Mouse (Mus musculus): ENCODE data around the gene Dexi. TPM values are rescaled to one million over a fixed set of nuclear protein-coding genes. Genes with fewer than 3 reads are reported as not detected.

Gene Dexi
- polyA plus RNA-seq, 1 experiment from 2014 or later: 2.9 TPM

DNA sequence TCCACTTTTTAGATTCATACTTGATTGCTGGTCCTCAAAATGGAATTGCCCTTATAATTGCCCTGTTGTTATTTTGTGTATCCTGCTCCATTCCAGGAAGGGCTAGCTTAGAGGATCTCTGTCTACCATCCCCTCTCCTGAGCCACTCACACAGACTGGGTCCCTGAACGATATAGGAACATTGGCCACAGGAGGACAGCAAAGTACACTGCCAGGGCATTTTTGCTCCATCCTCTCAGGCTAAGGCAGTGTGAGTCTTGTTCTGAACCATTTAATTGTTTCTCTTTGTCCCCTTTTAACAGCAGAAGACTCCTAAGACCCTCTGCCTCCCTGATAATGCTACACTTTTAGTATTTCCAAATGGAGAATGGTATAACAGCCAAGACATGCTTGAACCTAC, 27.9 kb upstream of the Dexi start:
- H3K4me1 ChIP-seq (ENCODE audit: control insufficient read depth, insufficient read depth, low read length): no peaks in the 10 kb centered on the region
- H3K27me3 ChIP-seq (replicated peaks; ENCODE audit: control insufficient read depth, insufficient read depth, low read length): no peaks in the 10 kb centered on the region
- no peaks in the 10 kb centered on the region for H3K9me3 ChIP-seq (ENCODE audit: control insufficient read depth, low read length)
- 69% methylated on average over 1 of the region's 1 CpGs for WGBS
- no peaks in the 10 kb centered on the region for H3K36me3 ChIP-seq (ENCODE audit: control insufficient read depth, insufficient read depth, low read length)
- no peak overlapping the region for H3K4me2 ChIP-seq (ENCODE audit: low read depth, low read length)
- no peak overlapping the region for H3K9ac ChIP-seq (ENCODE audit: low read depth, low read length)
- no peak overlapping the region for H3K4me3 ChIP-seq (ENCODE audit: low read length)
- H3K27ac ChIP-seq (ENCODE audit: low read length): no peak overlapping the region
- no peak for ATAC-seq

- ATAC-seq: no peak
- no peaks in the 10 kb centered on the region for H3K4me1 ChIP-seq (ENCODE audit: control insufficient read depth, insufficient read depth, low read length)
- WGBS: 87% methylated on average over 5 of the region's 5 CpGs
- no peaks in the 10 kb centered on the region for H3K9me3 ChIP-seq (ENCODE audit: control insufficient read depth, low read length)
- no peak overlapping the region for H3K4me2 ChIP-seq (ENCODE audit: low read depth, low read length)
- H3K27ac ChIP-seq (ENCODE audit: low read length): no peak overlapping the region
- H3K4me3 ChIP-seq (ENCODE audit: low read length): no peak overlapping the region
- H3K27me3 ChIP-seq (replicated peaks; ENCODE audit: control insufficient read depth, insufficient read depth, low read length): no peaks in the 10 kb centered on the region
- H3K9ac ChIP-seq (ENCODE audit: low read depth, low read length): no peak overlapping the region
- no peaks in the 10 kb centered on the region for H3K36me3 ChIP-seq (ENCODE audit: control insufficient read depth, insufficient read depth, low read length)
Observed at GRCm38 (mm10) chr16:10569809-10570395, 27.0 kb upstream of the Dexi start.

DNA sequence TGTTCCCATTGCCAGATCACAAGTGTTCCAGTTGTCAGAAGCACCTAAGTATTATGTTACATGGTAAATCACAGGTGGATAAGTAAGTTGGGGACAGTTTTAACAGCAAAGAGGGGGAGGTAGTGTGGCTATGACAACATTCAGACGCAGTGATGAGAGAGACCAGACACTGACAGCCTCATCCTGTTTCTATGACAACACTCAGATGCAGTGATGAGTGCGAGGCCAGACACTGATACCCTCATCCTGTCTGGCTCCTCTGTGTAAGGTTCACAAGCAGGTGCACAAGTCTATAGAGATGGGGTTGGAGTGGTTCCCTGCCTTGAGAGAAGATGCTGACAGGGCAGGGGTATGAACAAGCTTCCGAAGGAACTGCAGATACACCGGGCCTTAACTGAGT, 24.3 kb upstream of the Dexi start:
- H3K27ac ChIP-seq (ENCODE audit: low read length): no peak overlapping the region
- H3K36me3 ChIP-seq (ENCODE audit: control insufficient read depth, insufficient read depth, low read length): no peaks in the 10 kb centered on the region
- H3K4me3 ChIP-seq (ENCODE audit: low read length): no peak overlapping the region
- no peaks in the 10 kb centered on the region for H3K27me3 ChIP-seq (replicated peaks; ENCODE audit: control insufficient read depth, insufficient read depth, low read length)
- H3K9ac ChIP-seq (ENCODE audit: low read depth, low read length): no peak overlapping the region
- 90% methylated on average over 4 of the region's 4 CpGs for WGBS
- no peaks in the 10 kb centered on the region for H3K4me1 ChIP-seq (ENCODE audit: control insufficient read depth, insufficient read depth, low read length)
- no peak overlapping the region for H3K4me2 ChIP-seq (ENCODE audit: low read depth, low read length)
- no peak for ATAC-seq
- H3K9me3 ChIP-seq (ENCODE audit: control insufficient read depth, low read length): no peaks in the 10 kb centered on the region

- H3K4me1 ChIP-seq (ENCODE audit: control insufficient read depth, insufficient read depth, low read length): no peaks in the 10 kb centered on the region
- H3K4me3 ChIP-seq (ENCODE audit: low read length): no peak overlapping the region
- H3K36me3 ChIP-seq (ENCODE audit: control insufficient read depth, insufficient read depth, low read length): no peaks in the 10 kb centered on the region
- 38% methylated on average over 4 of the region's 4 CpGs for WGBS
- ATAC-seq: peak; percentile 74
- H3K27ac ChIP-seq (ENCODE audit: low read length): no peak overlapping the region
- no peak overlapping the region for H3K9ac ChIP-seq (ENCODE audit: low read depth, low read length)
- H3K4me2 ChIP-seq (ENCODE audit: low read depth, low read length): no peak overlapping the region
- H3K27me3 ChIP-seq (replicated peaks; ENCODE audit: control insufficient read depth, insufficient read depth, low read length): no peaks in the 10 kb centered on the region
- H3K9me3 ChIP-seq (ENCODE audit: control insufficient read depth, low read length): no peaks in the 10 kb centered on the region
Observed at GRCm38 (mm10) chr16:10565278-10565885, 22.5 kb upstream of the Dexi start.

- 90% methylated on average over 8 of the region's 8 CpGs for WGBS
- H3K36me3 ChIP-seq (ENCODE audit: control insufficient read depth, insufficient read depth, low read length): no peaks in the 10 kb centered on the region
- ATAC-seq: no peak
Observed at GRCm38 (mm10) chr16:10559991-10560390, 17.1 kb upstream of the Dexi start.

GRCm38 (mm10) chr16:10553858-10554257, 11.0 kb upstream of the Dexi start:
- H3K27me3 ChIP-seq (replicated peaks; ENCODE audit: control insufficient read depth, insufficient read depth, low read length): no peaks in the 10 kb centered on the region
- no peak overlapping the region for H3K4me2 ChIP-seq (ENCODE audit: low read depth, low read length)
- no peaks in the 10 kb centered on the region for H3K9me3 ChIP-seq (ENCODE audit: control insufficient read depth, low read length)
- H3K4me1 ChIP-seq (ENCODE audit: control insufficient read depth, insufficient read depth, low read length): no peaks in the 10 kb centered on the region
- no peaks in the 10 kb centered on the region for H3K36me3 ChIP-seq (ENCODE audit: control insufficient read depth, insufficient read depth, low read length)
- WGBS: 92% methylated on average over 2 of the region's 2 CpGs
- H3K27ac ChIP-seq (ENCODE audit: low read length): no peak overlapping the region
- H3K9ac ChIP-seq (ENCODE audit: low read depth, low read length): no peak overlapping the region
- no peak overlapping the region for H3K4me3 ChIP-seq (ENCODE audit: low read length)
- ATAC-seq: no peak

More at GRCm38 (mm10) chr16:10559991-10560390, 17.1 kb upstream of the Dexi start:
- H3K4me2 ChIP-seq (ENCODE audit: low read depth, low read length): no peak overlapping the region
- no peaks in the 10 kb centered on the region for H3K4me1 ChIP-seq (ENCODE audit: control insufficient read depth, insufficient read depth, low read length)
- no peak overlapping the region for H3K4me3 ChIP-seq (ENCODE audit: low read length)
- H3K27ac ChIP-seq (ENCODE audit: low read length): no peak overlapping the region
- no peaks in the 10 kb centered on the region for H3K9me3 ChIP-seq (ENCODE audit: control insufficient read depth, low read length)
- H3K27me3 ChIP-seq (replicated peaks; ENCODE audit: control insufficient read depth, insufficient read depth, low read length): no peaks in the 10 kb centered on the region
- H3K9ac ChIP-seq (ENCODE audit: low read depth, low read length): no peak overlapping the region

DNA sequence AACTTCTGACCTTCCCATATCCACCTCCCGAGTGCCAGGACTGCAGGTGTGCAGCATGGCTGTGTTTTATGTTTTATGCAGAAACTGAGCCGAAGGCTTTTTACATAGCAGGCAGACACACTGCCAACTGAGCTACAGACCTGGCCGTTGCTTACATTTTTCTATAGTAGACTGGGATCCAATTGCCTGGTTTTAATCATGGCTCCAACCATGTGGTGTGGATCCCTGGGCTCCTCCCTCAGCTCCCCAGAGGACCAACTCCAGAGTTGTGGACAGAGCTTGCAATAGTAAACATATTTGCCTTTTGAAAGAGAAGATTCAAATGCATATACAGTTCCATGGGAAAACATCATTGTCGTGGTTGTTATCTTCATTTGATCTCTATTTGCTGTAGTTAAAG, 8.7 kb upstream of the Dexi start:
- WGBS: 73% methylated on average over 4 of the region's 4 CpGs
- H3K27ac ChIP-seq (ENCODE audit: low read length): no peak overlapping the region
- no peaks in the 10 kb centered on the region for H3K36me3 ChIP-seq (ENCODE audit: control insufficient read depth, insufficient read depth, low read length)
- no peak overlapping the region for H3K4me3 ChIP-seq (ENCODE audit: low read length)
- ATAC-seq: no peak
- H3K9ac ChIP-seq (ENCODE audit: low read depth, low read length): no peak overlapping the region
- peaks cover 3% of the 10 kb centered on the region for H3K4me1 ChIP-seq (ENCODE audit: control insufficient read depth, insufficient read depth, low read length)
- no peaks in the 10 kb centered on the region for H3K27me3 ChIP-seq (replicated peaks; ENCODE audit: control insufficient read depth, insufficient read depth, low read length)
- H3K4me2 ChIP-seq (ENCODE audit: low read depth, low read length): no peak overlapping the region
- no peaks in the 10 kb centered on the region for H3K9me3 ChIP-seq (ENCODE audit: control insufficient read depth, low read length)

GRCm38 (mm10) chr16:10549600-10549999, 6.7 kb upstream of the Dexi start:
- ATAC-seq: no peak
- Histone ChIP-seq H3K9me3 (ENCODE audit: control insufficient read depth, low read length) (no peaks in the 10 kb centered on the region), H3K36me3 (ENCODE audit: control insufficient read depth, insufficient read depth, low read length) (no peaks in the 10 kb centered on the region), H3K27me3 (replicated peaks; ENCODE audit: control insufficient read depth, insufficient read depth, low read length) (no peaks in the 10 kb centered on the region), H3K4me2 (ENCODE audit: low read depth, low read length) (no peak overlapping the region), H3K9ac (ENCODE audit: low read depth, low read length) (no peak overlapping the region), H3K4me1 (ENCODE audit: control insufficient read depth, insufficient read depth, low read length) (peaks cover 10% of the 10 kb centered on the region), H3K27ac (ENCODE audit: low read length) (no peak overlapping the region), H3K4me3 (ENCODE audit: low read length) (no peak overlapping the region)
- 81% methylated on average over 2 of the region's 2 CpGs for WGBS

DNA sequence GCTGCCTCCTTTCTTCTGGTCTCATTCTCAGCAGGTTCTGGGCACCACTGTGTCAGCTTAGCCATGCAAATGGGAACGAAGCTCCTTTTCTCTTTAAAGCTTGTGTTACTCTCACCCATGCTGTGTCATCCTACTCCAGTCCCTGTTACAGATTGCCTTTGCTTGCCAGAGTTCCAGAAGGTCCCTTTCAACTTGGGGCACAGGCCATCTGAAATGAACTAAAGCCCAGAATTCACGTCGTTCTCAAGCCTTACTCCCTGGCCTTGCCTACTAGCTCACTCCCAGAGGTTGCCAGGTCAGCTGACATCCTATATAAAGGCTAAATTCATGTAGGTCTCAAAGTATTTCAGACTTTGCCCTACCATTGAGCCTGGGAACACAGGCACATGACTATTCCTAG, 6.1 kb upstream of the Dexi start:
- 61% methylated on average over 3 of the region's 3 CpGs for WGBS

GRCm38 (mm10) chr16:10546865-10547264, 4.0 kb upstream of the Dexi start:
- H3K4me1 ChIP-seq (ENCODE audit: control insufficient read depth, insufficient read depth, low read length): peaks cover 12% of the 10 kb centered on the region
- H3K27me3 ChIP-seq (replicated peaks; ENCODE audit: control insufficient read depth, insufficient read depth, low read length): no peaks in the 10 kb centered on the region
- no peaks in the 10 kb centered on the region for H3K36me3 ChIP-seq (ENCODE audit: control insufficient read depth, insufficient read depth, low read length)
- no peaks in the 10 kb centered on the region for H3K9me3 ChIP-seq (ENCODE audit: control insufficient read depth, low read length)
- no peak for ATAC-seq
- H3K27ac ChIP-seq (ENCODE audit: low read length): no peak overlapping the region
- no peak overlapping the region for H3K4me2 ChIP-seq (ENCODE audit: low read depth, low read length)
- H3K4me3 ChIP-seq (ENCODE audit: low read length): no peak overlapping the region
- no peak overlapping the region for H3K9ac ChIP-seq (ENCODE audit: low read depth, low read length)
- 55% methylated on average over 3 of the region's 3 CpGs for WGBS

More for the DNA sequence above, 6.1 kb upstream of the Dexi start:
- Histone ChIP-seq H3K4me1 (ENCODE audit: control insufficient read depth, insufficient read depth, low read length) (peaks cover 10% of the 10 kb centered on the region), H3K27ac (ENCODE audit: low read length) (no peak overlapping the region), H3K4me2 (ENCODE audit: low read depth, low read length) (no peak overlapping the region), H3K9ac (ENCODE audit: low read depth, low read length) (no peak overlapping the region), H3K36me3 (ENCODE audit: control insufficient read depth, insufficient read depth, low read length) (no peaks in the 10 kb centered on the region), H3K4me3 (ENCODE audit: low read length) (no peak overlapping the region), H3K27me3 (replicated peaks; ENCODE audit: control insufficient read depth, insufficient read depth, low read length) (no peaks in the 10 kb centered on the region), H3K9me3 (ENCODE audit: control insufficient read depth, low read length) (no peaks in the 10 kb centered on the region)
- no peak for ATAC-seq

All from intestine, embryonic 16.5 days (tissue).